Mouse (Mus musculus): ENCODE data around the gene Wbp1. TPM values are rescaled to one million over a fixed set of nuclear protein-coding genes. Genes with fewer than 3 reads are reported as not detected.
"Not testable (repeated sequence)": the region's sequence is repeated elsewhere in the genome, so short reads cannot be mapped to it uniquely, and the experiment has no call there.

The Wbp1 gene
- total RNA-seq (2021), result 100 to 1,000 TPM in 1 of 2 experiments, 10 to 100 TPM in 1; 79.1 to 117 TPM
- polyA plus RNA-seq (2012; rRNA removed), result 388 and 405 TPM in 2 replicates
- long read RNA-seq, transcript Wbp1-207 (5 exons, 981 nt), result minor isoform, 8 of 93 reads
- long read RNA-seq, transcript Wbp1-201 (5 exons, 1,419 nt), result major isoform, 32 of 93 reads
- long read RNA-seq, partial matches to known transcripts, result 5 of 93 reads
- long read RNA-seq, other reads (novel, unspliced or antisense), result 43 of 93 reads

DNA sequence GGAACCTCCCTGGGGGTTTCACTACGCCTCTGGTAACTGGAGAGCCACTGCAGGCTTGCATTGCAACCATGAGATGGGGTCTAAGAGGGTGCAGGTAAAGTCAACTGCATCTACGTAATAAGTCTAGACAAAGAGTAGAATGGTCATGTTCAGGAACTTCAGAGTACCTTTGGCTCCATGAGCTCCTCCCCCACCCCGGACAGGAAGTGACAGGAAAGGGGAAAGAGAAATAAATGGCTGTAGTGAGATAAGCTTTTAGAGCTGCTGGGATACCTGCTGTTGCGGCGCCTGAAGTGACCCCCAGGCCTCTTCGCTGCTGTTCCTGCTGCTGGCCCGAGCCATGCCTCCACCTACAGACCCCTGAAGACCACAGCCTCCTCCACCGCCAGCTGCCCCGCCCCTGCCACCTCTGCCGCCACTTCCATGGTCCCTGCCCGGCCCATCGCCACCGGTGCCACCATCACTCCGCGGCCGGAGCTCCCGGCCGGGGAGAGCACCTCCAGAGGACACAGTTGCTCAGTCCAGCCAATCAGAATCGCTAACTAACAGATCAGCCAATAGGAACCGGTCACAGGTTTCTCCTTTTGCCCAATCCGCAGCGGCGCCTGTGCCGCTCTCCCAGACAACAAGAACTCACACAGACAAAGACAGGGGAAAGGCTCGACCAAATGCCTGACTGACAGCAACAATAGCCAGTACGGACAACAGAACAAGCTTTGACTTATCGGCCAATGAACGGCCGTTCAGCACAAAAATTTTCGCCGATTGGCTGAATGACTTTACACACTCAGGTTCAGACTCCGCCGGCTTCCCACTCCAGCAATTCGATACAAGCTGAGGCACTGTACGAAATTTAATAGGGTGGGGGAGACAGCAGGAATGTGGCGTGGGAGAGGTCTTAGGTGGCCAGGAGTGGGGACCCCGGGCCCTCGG lies at the start of gene Wbp1:
Gene Wbp1, minus strand, starts transcription at position 630 of the 933 bp plus-strand sequence.
- peak; percentile 98 for DNase-seq

DNA sequence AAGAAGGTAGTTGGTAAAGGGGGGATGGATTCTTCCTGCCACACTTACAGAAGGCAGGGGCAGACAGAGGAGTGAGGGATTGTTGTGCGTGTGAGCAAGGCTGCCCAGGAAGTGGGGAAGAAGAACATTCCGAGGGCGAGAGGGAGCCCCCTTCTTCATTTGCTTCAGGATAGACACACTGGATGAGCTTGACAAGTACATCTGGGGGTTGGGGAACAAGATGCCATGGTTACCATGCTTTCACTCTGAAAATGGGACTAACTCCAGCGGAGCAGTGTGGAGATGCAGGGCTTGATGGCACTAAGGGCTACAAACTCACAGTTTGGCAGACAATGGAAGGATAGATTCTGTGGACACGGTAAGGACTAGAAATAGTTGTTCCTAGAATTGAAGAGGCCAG lies 49.7 kb upstream of the Wbp1 start:
- DNase-seq, result no peak

DNA sequence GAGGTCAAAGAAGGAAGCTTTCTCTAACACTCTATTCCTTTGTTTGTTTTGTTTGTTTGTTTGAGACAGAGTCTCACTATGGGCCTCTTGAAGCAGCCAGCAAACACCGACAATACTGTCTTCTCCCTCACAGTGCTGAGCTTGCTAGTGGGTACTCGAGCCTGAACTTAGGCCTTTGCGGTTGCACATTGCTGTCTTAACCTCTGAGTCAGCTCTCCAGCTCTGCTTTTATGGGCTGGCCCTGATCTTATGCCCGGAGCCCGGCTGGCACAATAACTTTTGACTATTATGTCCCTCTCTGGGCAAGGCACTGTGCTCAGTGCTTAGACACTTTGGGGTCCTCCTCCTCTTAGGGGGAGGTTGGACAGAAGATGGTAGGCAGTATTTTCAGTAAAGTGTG lies 48.5 kb upstream of the Wbp1 start:
- peak; percentile 78 for DNase-seq

DNA sequence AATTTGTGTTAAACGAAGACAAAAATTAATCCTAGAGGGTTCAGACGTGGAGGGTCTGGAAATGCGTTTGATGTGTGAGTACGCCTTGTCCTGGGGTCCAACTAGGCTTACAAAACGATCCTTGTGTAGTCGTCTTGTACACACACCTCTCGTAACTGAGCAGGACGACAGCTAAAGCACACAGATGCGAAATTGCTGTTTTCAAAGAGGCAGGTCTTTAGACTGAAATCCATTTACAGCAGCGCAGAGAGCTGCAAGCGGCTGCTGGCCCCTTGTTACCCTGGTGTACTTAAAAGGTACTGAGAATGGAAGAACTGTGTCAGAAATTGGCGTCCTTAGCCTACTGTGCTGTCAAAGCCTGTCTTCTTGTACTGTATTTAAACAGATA lies 44.9 kb upstream of the Wbp1 start:
- DNase-seq, result no peak

DNA sequence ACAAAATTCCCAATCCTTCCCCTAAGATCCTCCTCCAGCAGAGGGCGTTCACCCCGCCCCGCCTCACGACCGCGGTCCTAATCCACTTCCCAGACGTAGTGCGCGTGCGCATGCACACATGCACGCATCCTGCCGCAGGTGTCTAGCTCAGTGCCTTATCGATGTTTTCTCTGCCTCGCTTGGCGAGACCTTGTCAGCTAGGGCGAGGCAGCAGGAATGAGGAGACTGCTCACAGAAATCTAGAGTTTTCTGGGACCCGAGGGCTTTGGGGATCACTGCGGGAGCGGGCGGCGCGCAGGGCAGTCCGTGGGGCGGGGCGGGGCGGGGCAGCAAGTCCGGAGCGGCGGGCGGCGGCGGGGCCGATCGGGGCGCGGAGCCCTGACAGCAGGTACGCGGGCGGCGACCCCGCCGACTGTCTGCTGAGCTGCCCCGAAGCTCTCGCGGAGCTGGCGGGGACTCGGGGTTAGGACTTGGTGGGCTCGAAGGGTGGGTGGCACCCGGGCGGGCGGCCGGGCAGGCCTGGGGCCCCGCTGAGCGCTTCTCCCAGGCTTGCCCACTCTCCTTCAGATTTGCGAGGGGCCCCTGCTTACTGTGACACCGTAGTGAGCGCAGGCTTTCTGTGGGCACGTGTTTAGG lies 44.4 kb upstream of the Wbp1 start, which contains the start of gene Dctn1:
Gene Dctn1, plus strand, starts transcription at position 314 of the 636 bp plus-strand sequence.
- peak; percentile 95 for DNase-seq

DNA sequence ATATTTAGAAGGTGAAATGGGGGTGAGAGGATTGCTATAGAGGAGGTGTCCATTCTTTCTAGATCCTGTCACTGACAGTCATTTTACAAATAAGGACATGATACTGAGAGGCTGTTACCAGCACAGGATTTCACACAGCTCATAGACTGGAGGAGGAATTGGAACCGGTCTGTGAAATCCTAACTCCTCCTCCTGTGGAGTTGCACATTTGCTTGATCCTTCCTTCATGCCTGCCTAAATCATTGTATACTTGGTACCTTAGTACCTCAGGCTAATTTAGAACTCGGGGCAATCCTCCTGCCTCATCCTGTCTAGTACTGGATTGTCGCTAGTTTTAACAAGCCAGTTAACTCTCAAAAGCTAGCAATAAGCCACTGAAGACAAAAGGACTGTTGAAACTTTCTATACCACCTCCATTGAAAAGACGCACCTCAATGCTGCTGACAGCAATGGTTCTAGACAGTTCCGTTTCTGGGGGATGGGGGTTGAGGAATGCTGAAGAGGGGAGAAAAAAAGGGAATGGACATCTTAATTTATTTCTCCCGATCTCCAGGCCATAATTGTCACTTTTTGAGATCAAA lies 43.8 kb upstream of the Wbp1 start:
- DNase-seq, result no peak

DNA sequence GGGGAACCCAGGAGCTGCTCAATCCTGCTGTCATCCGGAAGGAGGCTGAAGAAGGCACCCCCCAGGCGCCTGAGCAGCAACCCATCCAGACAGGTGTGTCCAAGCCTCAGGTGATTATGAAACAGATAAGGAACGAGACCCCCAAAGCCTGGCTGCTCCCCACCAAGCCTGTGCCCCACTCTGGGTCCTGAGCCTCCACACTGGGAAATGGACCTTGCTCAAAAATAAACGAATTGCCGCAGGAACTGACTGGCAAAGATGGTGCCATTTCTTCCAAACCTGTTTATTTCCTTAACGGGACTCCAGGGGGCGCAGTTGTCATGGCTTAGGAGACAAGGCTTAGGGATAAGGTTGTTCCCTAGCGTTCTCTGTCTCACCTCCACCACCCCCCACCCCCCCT lies 41.3 kb upstream of the Wbp1 start:
- peak; percentile 74 for DNase-seq

DNA sequence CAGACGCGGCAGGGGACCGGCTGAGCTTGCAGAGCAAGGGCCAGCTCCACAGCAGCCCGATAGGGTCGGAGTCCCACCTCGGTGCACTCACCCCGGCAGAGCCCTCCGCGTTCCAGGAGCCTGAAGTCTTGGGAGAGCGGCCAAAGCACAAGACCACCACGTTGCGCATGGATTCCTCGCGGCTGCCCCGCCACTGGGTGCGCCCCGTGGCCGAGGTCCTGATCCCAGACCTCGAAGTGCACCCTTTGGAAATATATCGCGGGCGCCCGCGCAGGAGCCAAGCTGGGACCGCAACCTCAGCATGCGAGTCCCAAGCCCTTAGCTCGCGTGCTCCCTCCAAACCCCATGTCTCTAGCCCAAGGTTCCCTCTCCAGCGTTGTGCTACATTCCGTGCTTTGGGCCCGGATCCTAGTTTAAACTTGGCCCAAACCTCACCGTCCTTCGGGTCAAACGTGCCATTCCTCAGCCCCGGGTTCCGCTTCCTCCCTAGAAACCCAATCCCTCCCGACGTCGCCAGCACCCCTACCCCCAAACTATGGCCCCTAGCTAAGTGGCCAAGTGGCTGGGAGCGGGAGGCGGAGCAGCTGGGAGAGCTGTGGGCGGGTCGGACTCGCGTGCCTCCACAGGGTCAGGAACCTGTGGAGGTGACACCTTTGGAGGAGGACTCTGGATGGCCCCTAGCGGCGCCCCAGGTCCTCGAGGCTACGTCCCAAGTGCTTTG lies 40.7 kb upstream of the Wbp1 start:
- DNase-seq, result peak; percentile 80

DNA sequence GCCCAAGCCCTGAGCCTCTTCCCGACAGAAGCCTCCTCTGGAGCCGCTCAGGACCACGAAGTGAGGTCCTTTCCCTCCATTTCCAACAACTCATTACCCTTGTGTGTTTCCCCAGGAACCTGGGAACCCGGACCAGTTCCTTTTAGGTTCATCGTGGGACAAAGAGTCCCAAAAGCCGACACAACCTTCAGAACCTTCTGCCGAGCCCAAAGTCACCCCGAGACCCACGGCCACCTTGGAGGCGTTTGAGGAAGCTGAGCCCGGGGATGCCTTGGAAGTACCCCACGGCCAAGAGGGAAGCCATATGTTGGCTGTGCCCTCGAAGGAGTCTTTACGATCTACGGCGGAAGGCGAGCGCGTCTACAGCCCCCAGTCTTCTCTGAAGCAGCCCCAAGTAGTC lies 40.1 kb upstream of the Wbp1 start:
- DNase-seq, result no peak

DNA sequence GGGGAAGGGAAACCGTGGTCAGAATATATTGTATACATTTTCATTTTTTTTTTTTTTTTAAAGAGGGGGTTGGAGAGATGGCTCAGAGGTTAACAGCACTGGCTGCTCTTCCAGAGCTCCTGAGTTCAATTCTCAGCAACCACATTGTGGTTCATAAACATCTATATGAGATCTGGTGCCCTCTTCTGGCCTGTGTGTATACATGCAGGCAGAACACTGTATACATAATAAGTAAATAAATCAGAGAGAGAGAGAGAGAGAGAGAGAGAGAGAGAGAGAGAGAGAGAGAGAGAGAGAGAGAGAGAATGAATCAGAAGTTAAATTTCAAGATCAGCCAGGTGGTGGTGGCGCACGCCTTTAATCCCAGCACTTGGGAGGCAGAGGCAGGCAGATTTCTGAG lies 38.1 kb upstream of the Wbp1 start:
- DNase-seq, result not testable (repeated sequence)

DNA sequence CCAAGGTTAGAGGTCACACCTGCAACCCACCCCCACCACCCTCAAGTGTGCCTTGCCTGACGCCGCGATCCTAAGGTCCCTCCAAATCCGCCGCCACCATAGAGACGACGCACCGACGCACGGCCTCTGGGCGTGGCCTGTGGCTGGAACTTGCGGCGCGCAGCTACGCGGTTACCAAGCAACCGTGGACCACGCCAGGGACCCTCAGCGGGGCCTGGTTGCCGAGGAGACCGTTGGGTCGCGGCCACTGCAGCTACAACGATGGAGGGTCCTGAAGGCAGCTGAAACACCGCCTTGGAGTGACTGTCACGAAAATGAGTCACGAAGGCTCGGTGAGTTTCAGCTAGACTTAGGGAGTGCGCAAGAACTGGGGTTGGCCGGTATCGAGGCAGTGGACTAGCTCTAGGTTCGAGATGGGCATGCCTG lies 34.9 kb upstream of the Wbp1 start, which contains the start of the genes Wdr54 and 1700003E16Rik:
Gene Wdr54, minus strand, starts transcription at position 139 of the 426 bp plus-strand sequence.
Gene 1700003E16Rik, plus strand, starts transcription at position 146 of the 426 bp plus-strand sequence.
- DNase-seq, result peak; percentile 78

DNA sequence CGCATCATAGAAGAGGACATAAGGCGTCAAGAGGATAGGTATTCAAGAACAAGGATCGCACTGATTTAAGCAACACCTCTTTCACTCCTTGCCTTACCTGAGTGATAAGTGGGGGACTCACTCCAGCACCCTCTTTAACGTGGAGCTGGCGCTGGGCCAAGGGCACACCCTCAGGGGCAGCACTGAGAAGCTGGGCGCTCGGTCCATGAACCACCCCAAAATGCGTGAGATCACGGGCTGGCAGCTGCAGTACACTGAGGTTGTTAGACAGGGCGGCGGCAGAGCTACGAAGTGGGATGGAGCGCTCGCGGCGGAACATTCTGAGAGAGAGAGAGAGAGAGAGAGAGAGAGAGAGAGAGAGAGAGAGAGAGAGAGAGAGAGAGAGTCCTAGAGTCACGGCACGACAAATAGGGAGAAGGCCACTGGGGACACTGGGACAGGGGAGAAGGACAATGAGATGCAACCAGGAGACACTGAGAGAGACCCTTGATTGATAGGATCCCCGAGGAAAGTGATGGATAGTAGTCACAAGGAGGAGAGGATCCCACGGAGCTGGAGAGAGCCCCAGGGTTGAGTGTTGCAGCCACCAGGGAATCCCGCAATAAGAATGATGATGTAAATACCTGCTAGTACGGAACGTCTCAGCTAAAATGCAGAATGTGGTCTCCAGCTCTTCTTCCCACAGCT lies 34.3 kb upstream of the Wbp1 start:
- DNase-seq, result no peak

DNA sequence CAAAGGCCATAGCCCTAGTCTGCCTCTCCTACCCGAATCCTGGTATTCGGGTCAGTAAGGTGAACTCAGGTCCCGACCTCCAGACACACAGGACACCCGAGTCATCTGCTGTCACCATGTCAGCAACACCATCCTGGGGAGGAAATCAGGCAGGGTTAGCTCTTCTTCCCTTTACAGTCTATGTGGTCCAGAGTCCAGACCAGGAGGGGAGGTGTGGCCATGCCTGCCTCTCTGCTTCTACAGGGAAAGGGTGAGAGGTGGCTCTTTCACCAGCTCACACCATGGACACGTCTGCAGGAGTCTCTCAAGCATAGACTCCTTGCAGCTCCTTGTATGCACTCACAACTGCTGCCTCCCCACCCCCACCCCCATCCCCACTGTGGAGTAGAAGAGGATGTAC lies 32.1 kb upstream of the Wbp1 start:
- DNase-seq, result no peak

DNA sequence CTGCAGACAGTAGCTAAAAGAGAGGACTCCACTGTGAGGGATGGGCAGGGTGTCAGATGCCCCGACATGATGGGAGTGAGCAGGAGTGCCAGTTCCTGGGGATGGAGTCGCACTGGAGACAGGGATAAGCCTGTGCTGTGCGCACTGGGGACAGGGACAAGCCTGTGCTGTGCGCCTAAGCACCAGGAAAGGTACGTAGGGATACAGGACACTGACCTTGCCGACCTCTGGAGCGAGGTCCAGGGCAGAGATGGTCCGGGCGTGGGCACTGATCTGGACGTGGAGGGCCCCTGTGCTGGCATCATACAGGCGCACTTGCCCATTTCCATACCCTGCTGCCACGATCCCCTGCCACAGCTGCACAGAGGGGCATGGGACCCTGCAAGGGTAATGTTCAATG lies 31.7 kb upstream of the Wbp1 start:
- DNase-seq, result no peak

DNA sequence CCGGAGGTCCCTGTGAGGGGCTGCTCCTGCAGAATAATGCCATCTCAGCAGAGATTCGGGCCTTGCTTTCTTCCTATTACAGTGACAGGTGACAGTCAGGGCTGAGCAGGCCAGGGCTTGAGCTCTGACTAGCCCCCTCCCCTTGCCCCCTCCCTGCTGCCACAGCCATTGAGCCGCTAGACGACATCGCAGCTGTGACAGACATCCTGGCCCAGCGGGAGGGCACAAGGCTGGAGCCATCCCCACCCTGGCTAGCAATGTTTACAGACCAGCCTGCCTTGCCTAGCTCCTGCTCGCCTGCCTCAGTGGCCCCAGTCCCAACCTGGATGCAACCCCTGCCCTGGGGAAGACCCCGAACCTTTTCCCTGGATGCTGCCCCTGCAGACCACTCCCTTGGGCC lies 30.4 kb upstream of the Wbp1 start:
- DNase-seq, result no peak

DNA sequence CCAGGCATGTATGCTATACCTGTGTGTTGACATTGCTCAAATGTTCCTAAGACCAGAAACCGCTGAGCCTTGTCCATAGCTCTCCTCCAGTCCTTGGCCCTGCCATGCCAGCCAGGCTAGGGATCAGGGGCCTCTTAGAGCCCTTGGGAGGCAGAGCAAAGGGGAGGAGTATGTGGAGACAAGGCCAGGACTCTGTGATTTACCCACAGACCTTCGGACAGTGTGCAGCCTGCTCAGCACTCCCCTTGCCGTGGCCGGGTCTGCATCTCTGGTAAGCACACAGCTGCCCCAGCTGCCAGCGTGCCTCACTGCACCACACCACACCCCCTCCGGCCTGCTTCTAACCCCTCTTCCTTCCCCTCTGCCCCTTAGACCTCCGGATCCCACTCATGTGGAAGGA lies 25.9 kb upstream of the Wbp1 start:
- peak; percentile 66 for DNase-seq

DNA sequence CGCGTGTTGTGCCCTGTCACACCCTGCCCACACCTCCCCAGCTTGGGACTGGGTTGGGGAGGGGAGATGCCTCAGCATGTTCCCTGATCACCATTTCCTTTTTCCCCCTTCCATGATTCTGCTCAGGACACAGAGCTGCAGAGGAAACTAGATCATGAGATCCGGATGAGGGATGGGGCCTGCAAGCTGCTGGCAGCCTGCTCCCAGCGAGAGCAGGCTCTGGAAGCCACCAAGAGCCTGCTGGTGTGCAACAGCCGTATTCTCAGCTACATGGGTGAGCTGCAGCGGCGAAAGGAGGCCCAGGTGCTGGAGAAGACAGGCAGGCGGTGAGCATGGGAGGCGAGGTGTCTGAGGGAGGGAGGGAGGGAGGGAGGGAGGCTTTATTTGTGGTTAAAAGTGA lies 24.4 kb upstream of the Wbp1 start:
- no peak for DNase-seq

DNA sequence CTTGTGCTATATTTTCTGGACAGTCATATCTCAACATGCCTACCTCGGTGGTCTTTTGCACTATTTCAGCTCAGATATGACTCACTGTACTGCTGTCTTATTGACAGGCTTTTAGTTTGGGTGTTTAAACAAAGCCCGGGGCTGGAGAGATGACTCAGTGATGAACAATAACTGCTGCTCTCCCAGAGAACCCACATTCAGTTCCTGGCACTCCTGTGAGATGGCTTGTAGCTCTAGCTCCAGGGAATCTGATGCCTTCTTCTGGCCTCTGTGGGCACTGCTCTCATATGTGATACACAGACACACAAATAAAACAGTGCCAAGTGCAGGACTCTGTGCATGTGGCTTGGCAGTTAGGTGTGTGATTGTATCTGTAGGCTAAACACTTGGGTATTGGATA lies 23.9 kb upstream of the Wbp1 start:
- peak; percentile 45 for DNase-seq

DNA sequence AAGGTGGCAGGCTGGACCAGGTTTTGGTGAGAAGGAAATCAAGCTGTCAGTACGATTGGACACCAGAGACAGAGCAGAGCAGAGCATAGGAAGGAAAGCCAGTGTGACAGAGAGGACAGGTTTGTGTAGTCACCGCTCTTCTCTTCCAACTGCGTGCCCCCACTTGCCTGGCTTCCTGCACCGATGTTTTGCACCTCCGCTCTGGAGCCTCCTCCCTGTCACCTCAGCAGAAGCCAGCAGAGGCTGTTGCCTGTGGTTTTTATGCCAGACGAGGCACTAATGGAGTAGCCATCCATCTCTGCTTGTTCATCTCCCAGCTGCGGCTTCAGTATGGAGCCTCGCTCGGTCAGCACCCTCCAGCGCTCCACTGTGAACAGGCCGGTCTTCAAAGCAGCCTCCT lies 21.5 kb upstream of the Wbp1 start:
- DNase-seq, result no peak

DNA sequence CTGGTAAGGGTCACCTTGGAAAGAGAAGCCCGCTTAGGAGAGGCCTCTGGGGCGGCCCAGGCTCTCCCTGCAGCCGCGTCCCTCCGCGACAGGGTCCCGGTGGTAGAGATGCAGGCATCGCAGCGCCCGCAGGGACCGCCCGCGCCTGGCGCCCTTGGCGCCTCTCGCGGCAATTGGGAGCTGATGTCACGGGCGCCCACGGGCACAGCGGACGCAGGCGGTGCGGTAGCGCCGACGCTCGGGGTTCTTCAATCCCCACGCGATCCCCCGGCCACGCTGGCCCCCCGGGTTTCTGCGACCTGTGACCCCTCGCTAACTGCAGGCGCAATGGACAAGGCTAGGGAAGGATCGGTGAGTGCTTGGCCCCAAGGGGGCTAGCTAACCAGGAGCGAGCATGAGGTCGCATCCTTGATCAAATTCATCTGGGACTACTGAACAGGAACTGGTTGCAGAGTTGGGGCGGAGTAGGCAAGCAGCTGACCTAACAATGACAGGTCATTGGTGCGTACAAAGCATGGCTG lies 20.9 kb upstream of the Wbp1 start:
- DNase-seq, result peak; percentile 45

DNA sequence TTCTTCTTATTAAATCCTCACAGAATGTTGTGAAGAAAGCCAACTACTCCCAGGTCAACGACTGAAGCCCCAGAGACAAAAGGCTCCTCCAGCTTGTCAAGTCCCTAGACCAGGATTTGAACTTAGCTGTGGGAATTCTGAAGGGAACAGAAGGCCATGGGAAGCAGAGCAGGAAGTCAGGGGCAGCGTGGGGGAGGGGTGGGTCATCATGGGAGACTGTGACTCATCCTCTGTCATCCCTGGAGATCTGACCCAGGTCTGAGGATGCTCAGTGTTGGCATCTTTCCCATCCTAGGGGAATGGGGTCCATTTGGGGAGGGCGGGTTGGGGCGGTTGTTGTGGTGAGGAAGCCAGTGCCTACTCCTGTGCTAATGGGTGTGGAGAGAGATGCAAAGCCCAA lies 20.3 kb upstream of the Wbp1 start:
- no peak for DNase-seq

All from adrenal gland, adult 2 months (tissue).